Mouse (Mus musculus) olfactory bulb, adult 2 months (tissue): ENCODE data around the gene St3gal4.

ENCODE experiments used
- CTCF ChIP-seq: fragments of 200-500 bp; IDR thresholded peaks from 2 replicates; pipeline ENCODE4 v1.5.1; 2012; ENCODE audit warnings: low read depth, mild to moderate bottlenecking, low read length, moderate library complexity; ENCODE audit not compliant: insufficient read depth
- POLR2A ChIP-seq: fragments of 200-500 bp; IDR thresholded peaks from 2 replicates; pipeline ENCODE4 v1.6.1; 2012; ENCODE audit warnings: mild to moderate bottlenecking, low read depth, low read length, moderate library complexity; ENCODE audit not compliant: insufficient read depth

- TF ChIP-seq CTCF = no peak
- no peak for TF ChIP-seq POLR2A
Measured at GRCm38 (mm10) chr9:35131637-35132397, 12.7 kb upstream of the St3gal4 start.
